Mouse (Mus musculus) hindbrain, embryonic 15.5 days (tissue): Measurements from ENCODE around the gene Cd19. TPM values are rescaled to one million over a fixed set of nuclear protein-coding genes. Genes with fewer than 3 reads are reported as not detected.

Experiments
- ATAC-seq: fragments of 200-750 bp; cut with Nextera tagmentation; 2 replicates; pipeline ENCODE4 v1.8.0; 2017; ENCODE audit warnings: low read depth, moderate number of reproducible peaks, moderate TSS enrichment; ENCODE audit not compliant: low FRiP score
- H3K27ac ChIP-seq: fragments of 300-500 bp; sonication (generic); replicated peaks from 2 replicates; pipeline ENCODE4 v1.5.1; 2015; ENCODE audit warnings: mild to moderate bottlenecking, inconsistent platforms
- H3K27me3 ChIP-seq: fragments of 300-500 bp; sonication (generic); 2 replicates; pipeline ENCODE4 v1.6.1; 2015; ENCODE audit warnings: control low read depth, inconsistent platforms
- H3K36me3 ChIP-seq: fragments of 300-500 bp; sonication (generic); 2 replicates; pipeline ENCODE4 v1.6.1; 2015; ENCODE audit warnings: control low read depth, inconsistent platforms
- H3K4me1 ChIP-seq: fragments of 300-500 bp; sonication (generic); replicated peaks from 2 replicates; pipeline ENCODE4 v1.6.1; 2015; ENCODE audit warnings: control low read depth, inconsistent platforms
- H3K4me2 ChIP-seq: fragments of 300-500 bp; sonication (generic); 2 replicates; pipeline ENCODE4 v1.6.1; 2015; ENCODE audit warnings: moderate library complexity, mild to moderate bottlenecking, inconsistent platforms
- H3K4me3 ChIP-seq: fragments of 300-500 bp; sonication (generic); 2 replicates; pipeline ENCODE4 v1.5.1; 2015; ENCODE audit warnings: mild to moderate bottlenecking, inconsistent platforms
- H3K9ac ChIP-seq: fragments of 300-500 bp; sonication (generic); 2 replicates; pipeline ENCODE4 v1.6.1; 2015; ENCODE audit warnings: inconsistent platforms
- H3K9me3 ChIP-seq: fragments of 300-500 bp; sonication (generic); 2 replicates; pipeline ENCODE4 v1.6.1; 2016; ENCODE audit warnings: control low read depth, inconsistent platforms
- WGBS: fragments of 180-500 bp; shearing (Covaris S2); methylation state at CpG from one replicate; pipeline ENCODE4 v1.1.7; 2015; 5-methylcytosine and 5-hydroxymethylcytosine counted together
- microRNA-seq: library from miRNA; unstranded; fragments of <30 nt; microRNA quantifications from one replicate; pipeline ENCODE4, GENCODE M21; 2016
- polyA plus RNA-seq: library from polyadenylated mRNA; unstranded; fragments of >200 nt; fragmentation: Nextera tagmentation; extraction: Ambion mirVana; gene quantifications from 2 replicates; pipeline ENCODE4 v1.2.1, GENCODE M21; 2015

Cd19 gene
- polyA plus RNA-seq, 1 experiment from 2014 or later = 0.06 TPM

- Histone ChIP-seq H3K4me1 (peaks cover 24% of the 10 kb centered on the region), H3K4me3 (no peak overlapping the region), H3K9ac (no peak overlapping the region), H3K9me3 (no peaks in the 10 kb centered on the region), H3K4me2 (no peak overlapping the region), H3K27me3 (no peaks in the 10 kb centered on the region), H3K27ac (no peak overlapping the region), H3K36me3 (peaks cover 38% of the 10 kb centered on the region)
- ATAC-seq = no peak
- WGBS = 87% methylated on average over 6 of the region's 6 CpGs
Observed at GRCm38 (mm10) chr7:126374526-126374925, 40.2 kb downstream of the Cd19 start.

DNA sequence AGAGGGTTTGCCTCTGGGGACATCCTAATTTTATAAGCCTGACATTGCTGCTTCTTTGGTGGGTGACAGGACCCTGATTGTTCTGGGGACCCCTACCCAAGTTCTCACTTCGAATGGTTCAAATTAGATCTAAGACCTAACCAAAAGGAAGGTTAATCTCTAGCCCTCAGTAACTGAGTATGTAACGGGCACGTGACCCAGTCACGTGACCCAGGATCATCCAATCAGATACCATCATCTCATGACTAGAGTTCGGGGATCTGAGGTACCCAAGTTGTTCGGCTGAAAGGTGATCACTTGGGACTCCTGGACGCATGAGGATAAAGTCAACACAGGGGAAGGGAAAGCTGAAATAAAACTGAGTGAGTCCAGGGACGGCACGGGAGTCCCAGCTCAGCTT lies 41.7 kb downstream of the Cd19 start:
- Histone ChIP-seq H3K27ac (no peak overlapping the region), H3K36me3 (peaks cover 38% of the 10 kb centered on the region), H3K9ac (no peak overlapping the region), H3K4me2 (no peak overlapping the region), H3K9me3 (no peaks in the 10 kb centered on the region), H3K4me1 (peaks cover 21% of the 10 kb centered on the region), H3K4me3 (no peak overlapping the region), H3K27me3 (no peaks in the 10 kb centered on the region)
- ATAC-seq = no peak
- WGBS = 89% methylated on average over 9 of the region's 9 CpGs

DNA sequence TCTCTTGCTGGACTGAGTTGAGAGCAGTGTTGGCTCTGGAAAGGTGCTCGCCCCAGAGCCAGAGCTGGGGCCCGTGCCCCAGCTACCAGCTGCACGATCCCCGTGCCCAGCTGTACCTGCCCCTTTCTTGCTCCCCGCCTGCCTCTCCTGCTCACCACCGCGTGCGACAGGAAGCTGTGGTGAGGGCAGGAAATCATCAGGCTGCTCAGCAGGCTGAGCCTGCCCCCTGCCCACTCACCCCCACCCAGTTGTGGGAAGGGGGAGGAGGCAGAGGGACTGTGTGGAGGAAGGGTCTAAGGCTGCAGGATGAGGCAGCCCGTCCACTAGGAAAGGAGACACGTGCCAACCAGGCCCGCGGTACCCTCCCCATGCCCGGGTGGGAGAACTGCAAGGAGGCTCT lies 45.3 kb downstream of the Cd19 start, which contains the start of gene Lat:
Gene Lat, minus strand, starts transcription at position 178 of the 400 bp plus-strand sequence.
- 74% methylated on average over 13 of the region's 13 CpGs for WGBS
- Histone ChIP-seq H3K9me3 (no peaks in the 10 kb centered on the region), H3K4me2 (no peak within 1 kb of the TSS), H3K4me1 (no peaks in the 10 kb centered on the region), H3K27me3 (no peaks in the 10 kb centered on the region), H3K4me3 (no peak within 1 kb of the TSS), H3K9ac (no peak within 1 kb of the TSS), H3K36me3 (peaks cover 48% of the 10 kb centered on the region), H3K27ac (no peak within 1 kb of the TSS)
- ATAC-seq = no peak

DNA sequence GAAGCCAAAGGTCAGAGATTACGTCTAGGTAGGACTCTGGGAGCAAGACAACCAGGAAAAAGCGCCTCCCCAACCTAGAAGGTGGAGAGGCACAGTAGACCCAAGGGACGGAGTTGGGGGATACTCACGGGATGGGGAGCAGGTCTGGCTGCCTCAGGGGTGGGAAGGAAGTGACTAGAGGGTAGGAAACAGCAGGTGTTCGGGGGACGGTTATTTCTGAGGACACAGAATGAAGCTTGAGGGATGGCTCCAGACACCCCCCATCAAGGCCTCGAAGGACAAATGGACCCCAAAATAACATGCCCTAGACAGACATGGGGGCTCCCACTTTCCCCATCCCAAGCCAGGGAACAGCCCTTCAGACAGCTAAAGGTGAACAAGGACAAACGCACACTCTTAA lies 46.3 kb downstream of the Cd19 start:
- no peak for ATAC-seq
- peaks cover 43% of the 10 kb centered on the region for H3K36me3 ChIP-seq

GRCm38 (mm10) chr7:126367636-126368035 lies 47.1 kb downstream of the Cd19 start:
- no peaks in the 10 kb centered on the region for H3K27me3 ChIP-seq
- no peak for ATAC-seq
- no peaks in the 10 kb centered on the region for H3K4me1 ChIP-seq
- H3K27ac ChIP-seq = no peak overlapping the region
- no peak overlapping the region for H3K4me3 ChIP-seq
- WGBS = 90% methylated on average over 10 of the region's 10 CpGs
- H3K9ac ChIP-seq = no peak overlapping the region
- no peaks in the 10 kb centered on the region for H3K9me3 ChIP-seq
- H3K36me3 ChIP-seq = peaks cover 40% of the 10 kb centered on the region
- H3K4me2 ChIP-seq = no peak overlapping the region

More for the DNA sequence above, 46.3 kb downstream of the Cd19 start:
- no peaks in the 10 kb centered on the region for H3K9me3 ChIP-seq
- no peak overlapping the region for H3K4me2 ChIP-seq
- H3K4me1 ChIP-seq = no peaks in the 10 kb centered on the region
- no peak overlapping the region for H3K4me3 ChIP-seq
- no peaks in the 10 kb centered on the region for H3K27me3 ChIP-seq
- 88% methylated on average over 8 of the region's 8 CpGs for WGBS
- H3K27ac ChIP-seq = no peak overlapping the region
- H3K9ac ChIP-seq = no peak overlapping the region

DNA sequence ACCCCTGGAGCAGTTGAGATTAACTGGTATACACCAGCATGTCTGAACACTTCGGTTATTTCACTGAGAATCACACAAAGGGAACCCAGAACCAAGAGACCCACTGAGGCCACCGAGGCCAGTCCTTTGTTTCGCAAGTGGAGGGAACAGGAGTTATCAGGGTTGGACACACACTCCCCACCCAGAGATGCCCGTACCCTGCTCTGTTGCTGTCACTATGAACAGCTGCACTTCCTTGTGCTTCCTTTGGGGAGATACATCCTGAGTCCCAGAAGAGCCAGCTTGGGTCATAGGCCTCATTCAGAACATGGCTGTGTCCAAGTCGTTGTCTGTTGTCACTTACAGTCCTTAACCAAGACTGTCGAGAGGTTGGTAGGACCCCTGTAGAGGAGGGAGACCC lies 51.7 kb downstream of the Cd19 start:
- ATAC-seq = no peak
- no peak overlapping the region for H3K4me2 ChIP-seq
- H3K36me3 ChIP-seq = peaks cover 11% of the 10 kb centered on the region; the same call in 1 of the 2 replicates
- no peak overlapping the region for H3K4me3 ChIP-seq
- WGBS = 87% methylated on average over 6 of the region's 6 CpGs
- H3K27me3 ChIP-seq = no peaks in the 10 kb centered on the region
- H3K27ac ChIP-seq = no peak overlapping the region
- no peak overlapping the region for H3K9ac ChIP-seq
- H3K4me1 ChIP-seq = no peaks in the 10 kb centered on the region
- H3K9me3 ChIP-seq = no peaks in the 10 kb centered on the region

DNA sequence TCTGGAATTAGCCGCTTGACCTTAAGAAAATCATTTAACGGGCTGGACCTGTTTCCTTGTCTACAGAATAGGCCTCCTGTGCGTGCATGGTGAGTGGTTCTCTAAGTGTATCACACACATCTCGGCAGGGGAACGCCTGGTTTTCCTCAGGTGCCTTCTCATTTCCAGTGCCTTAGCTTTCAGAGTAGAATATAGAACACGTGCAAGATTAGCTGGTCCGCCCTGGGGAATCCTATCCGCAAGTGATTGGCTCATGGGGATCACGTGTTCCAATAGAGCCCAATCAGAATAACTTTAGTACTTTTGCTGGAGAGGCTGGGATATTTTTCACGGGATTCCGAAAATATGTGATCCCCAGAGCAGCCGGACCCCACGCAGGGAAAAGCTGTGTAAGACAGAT lies 55.6 kb downstream of the Cd19 start:
- WGBS = 79% methylated on average over 13 of the region's 13 CpGs
- H3K27me3 ChIP-seq = no peaks in the 10 kb centered on the region
- H3K27ac ChIP-seq = no peak overlapping the region
- no peaks in the 10 kb centered on the region for H3K36me3 ChIP-seq
- no peaks in the 10 kb centered on the region for H3K9me3 ChIP-seq
- no peak overlapping the region for H3K4me3 ChIP-seq
- H3K4me1 ChIP-seq = no peaks in the 10 kb centered on the region
- H3K9ac ChIP-seq = no peak overlapping the region
- 0 out of 2 replicates have a peak overlapping the region, but pooled peaks have one; percentile 11 for H3K4me2 ChIP-seq
- ATAC-seq = no peak

Small RNA genes within 50 kb of the gene (microRNA-seq; reads per million reads assigned to microRNA genes)
- 0.65 reads per million for gene Mir7058

Other genes with a start within 250 kb of the Cd19 start
- gene Xpo6, start 214.4 kb downstream of the Cd19 start, polyA plus RNA-seq = 52.2 and 55.6 TPM in 2 replicates
- gene Sbk1, start 142.3 kb downstream of the Cd19 start, polyA plus RNA-seq = 250 and 292 TPM in 2 replicates
- 1.2 and 1.3 TPM in 2 replicates for gene Lat, start 45.3 kb downstream of the Cd19 start, polyA plus RNA-seq
- gene Spns1, start 37.4 kb downstream of the Cd19 start, polyA plus RNA-seq = 82.7 and 90.9 TPM in 2 replicates
- 2.7 and 3.5 TPM in 2 replicates for gene Nfatc2ip, start 18.2 kb downstream of the Cd19 start, polyA plus RNA-seq
- gene Rabep2, start 13.9 kb upstream of the Cd19 start, polyA plus RNA-seq = 22.8 and 24.2 TPM in 2 replicates
- 0.55 and 0.71 TPM in 2 replicates for gene Atp2a1, start 48.2 kb upstream of the Cd19 start, polyA plus RNA-seq
- gene Sh2b1, start 60.5 kb upstream of the Cd19 start, polyA plus RNA-seq = 70.9 and 77.1 TPM in 2 replicates
- 126 and 130 TPM in 2 replicates for gene Tufm, start 72.5 kb upstream of the Cd19 start, polyA plus RNA-seq
- 68.6 and 75.7 TPM in 2 replicates for gene Atxn2l, start 88.5 kb upstream of the Cd19 start, polyA plus RNA-seq
- gene Eif3c, start 151.5 kb upstream of the Cd19 start, polyA plus RNA-seq = 176 and 179 TPM in 2 replicates
- gene Apobr, start 170.1 kb upstream of the Cd19 start, polyA plus RNA-seq = 0.46 and 0.52 TPM in 2 replicates
- gene Cln3, start 170.9 kb upstream of the Cd19 start, polyA plus RNA-seq = 33.4 and 37.2 TPM in 2 replicates
- gene Il27, start 180.1 kb upstream of the Cd19 start, polyA plus RNA-seq = not detected in 2 replicates
- 11.7 and 14.9 TPM in 2 replicates for gene Nupr1, start 216.0 kb upstream of the Cd19 start, polyA plus RNA-seq
- 58.7 and 61.0 TPM in 2 replicates for gene Sgf29, start 234.4 kb upstream of the Cd19 start, polyA plus RNA-seq